Mouse (Mus musculus) hindbrain, embryonic 13.5 days (tissue): ENCODE data around the gene Sipa1l3. TPM values are rescaled to one million over a fixed set of nuclear protein-coding genes. Genes with fewer than 3 reads are reported as not detected.

Source experiments
- ATAC-seq: fragments of 200-750 bp; cut with Nextera tagmentation; 2 replicates; pipeline ENCODE4 v1.8.0; 2017; ENCODE audit warnings: moderate TSS enrichment; ENCODE audit not compliant: low FRiP score
- H3K27ac ChIP-seq: fragments of 300-500 bp; sonication (generic); 2 replicates; pipeline ENCODE4 v1.5.1; 2015; ENCODE audit warnings: inconsistent platforms, mild to moderate bottlenecking, moderate library complexity
- H3K27me3 ChIP-seq: fragments of 300-500 bp; sonication (generic); 2 replicates; pipeline ENCODE4 v1.6.1; 2015; ENCODE audit warnings: mild to moderate bottlenecking, inconsistent platforms
- H3K36me3 ChIP-seq: fragments of 300-500 bp; sonication (generic); 2 replicates; pipeline ENCODE4 v1.6.1; 2015; ENCODE audit warnings: mild to moderate bottlenecking, inconsistent platforms
- H3K4me1 ChIP-seq: fragments of 300-500 bp; sonication (generic); replicated peaks from 2 replicates; pipeline ENCODE4 v1.6.1; 2015; ENCODE audit warnings: inconsistent platforms
- H3K4me2 ChIP-seq: fragments of 300-500 bp; sonication (generic); 2 replicates; pipeline ENCODE4 v1.6.1; 2015; ENCODE audit warnings: inconsistent platforms, mild to moderate bottlenecking, moderate library complexity
- H3K4me3 ChIP-seq: fragments of 300-500 bp; sonication (generic); 2 replicates; pipeline ENCODE4 v1.5.1; 2015; ENCODE audit warnings: mild to moderate bottlenecking, inconsistent platforms
- H3K9ac ChIP-seq: fragments of 300-500 bp; sonication (generic); 2 replicates; pipeline ENCODE4 v1.6.1; 2015; ENCODE audit warnings: mild to moderate bottlenecking, inconsistent platforms
- H3K9me3 ChIP-seq: fragments of 300-500 bp; sonication (generic); 2 replicates; pipeline ENCODE4 v1.6.1; 2016; ENCODE audit warnings: inconsistent platforms
- WGBS: fragments of 180-500 bp; shearing (Covaris S2); methylation state at CpG from one replicate; pipeline ENCODE4 v1.1.7; 2015; 5-methylcytosine and 5-hydroxymethylcytosine counted together
- polyA plus RNA-seq: library from polyadenylated mRNA; unstranded; fragments of >200 nt; fragmentation: Nextera tagmentation; extraction: Ambion mirVana; gene quantifications from 2 replicates; pipeline ENCODE4 v1.2.1, GENCODE M21; 2015

The Sipa1l3 gene
- polyA plus RNA-seq, 1 experiment from 2014 or later = 13.7 TPM

DNA sequence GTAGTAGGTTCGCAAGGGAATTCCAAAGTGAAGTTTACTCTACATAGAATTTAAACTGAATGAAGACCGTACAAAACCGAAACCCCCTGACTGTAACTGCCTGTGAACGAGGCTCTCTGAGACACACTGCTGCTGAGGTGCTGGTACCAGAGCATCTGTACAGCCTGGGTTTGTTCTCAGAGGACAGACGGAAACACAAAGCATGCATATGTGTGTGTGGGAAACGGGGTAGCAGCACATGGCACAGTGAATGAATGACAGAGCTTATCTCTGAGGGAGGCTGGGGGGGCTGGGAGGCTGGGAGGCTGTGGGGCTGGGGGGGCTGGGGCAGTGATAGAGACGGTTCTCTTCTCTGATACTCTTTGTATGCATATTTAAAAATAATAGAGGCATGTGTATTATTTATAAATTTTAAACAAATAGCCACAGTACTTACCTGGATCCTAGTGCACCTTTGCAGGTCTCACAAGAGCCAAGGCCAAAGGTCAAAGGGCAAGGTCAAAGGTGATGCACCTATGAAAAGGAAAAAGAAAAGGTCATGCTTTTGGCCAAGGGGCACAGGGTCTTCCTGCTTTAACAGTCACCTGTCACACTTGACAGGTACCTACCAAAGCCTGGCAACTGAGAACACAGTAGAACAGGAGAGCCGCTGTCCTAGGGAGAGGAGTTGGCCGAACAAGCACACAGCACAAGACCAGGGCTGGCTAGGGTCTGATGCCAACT, 84.0 kb downstream of the Sipa1l3 start:
- no peak overlapping the region for H3K4me2 ChIP-seq
- ATAC-seq = no peak
- 84% methylated on average over 9 of the region's 9 CpGs for WGBS
- no peaks in the 10 kb centered on the region for H3K9me3 ChIP-seq
- no peaks in the 10 kb centered on the region for H3K36me3 ChIP-seq
- peak overlapping the region; percentile 23; the same call in 1 of the 2 replicates for H3K27ac ChIP-seq
- H3K9ac ChIP-seq = no peak overlapping the region
- no peaks in the 10 kb centered on the region for H3K27me3 ChIP-seq
- no peak overlapping the region for H3K4me3 ChIP-seq
- peaks cover 58% of the 10 kb centered on the region for H3K4me1 ChIP-seq

DNA sequence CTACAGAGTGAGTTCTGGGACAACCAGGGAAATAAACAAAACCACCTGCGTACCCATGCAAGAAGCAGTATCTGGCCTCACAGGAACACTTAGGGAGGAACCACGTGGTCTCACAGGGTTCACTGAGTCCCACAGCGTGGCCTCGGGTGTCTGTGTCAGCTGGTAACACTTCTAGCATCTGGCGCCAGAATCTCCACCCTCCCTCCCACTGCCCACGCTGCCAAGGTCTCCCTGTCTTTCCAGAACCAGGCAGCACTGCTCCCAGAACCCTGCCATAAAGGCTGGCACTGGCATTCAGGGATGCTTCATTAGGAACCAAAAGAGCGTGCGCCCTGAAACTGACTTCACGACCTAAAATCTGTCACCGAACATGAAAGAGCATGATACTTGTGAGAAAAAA, 84.7 kb downstream of the Sipa1l3 start:
- no peak overlapping the region for H3K4me2 ChIP-seq
- peak overlapping the region; percentile 27; the same call in 1 of the 2 replicates for H3K27ac ChIP-seq
- H3K27me3 ChIP-seq = no peaks in the 10 kb centered on the region
- H3K9ac ChIP-seq = no peak overlapping the region
- H3K4me3 ChIP-seq = no peak overlapping the region
- H3K4me1 ChIP-seq = peaks cover 54% of the 10 kb centered on the region
- no peaks in the 10 kb centered on the region for H3K9me3 ChIP-seq
- ATAC-seq = no peak
- WGBS = 76% methylated on average over 10 of the region's 10 CpGs
- no peaks in the 10 kb centered on the region for H3K36me3 ChIP-seq

DNA sequence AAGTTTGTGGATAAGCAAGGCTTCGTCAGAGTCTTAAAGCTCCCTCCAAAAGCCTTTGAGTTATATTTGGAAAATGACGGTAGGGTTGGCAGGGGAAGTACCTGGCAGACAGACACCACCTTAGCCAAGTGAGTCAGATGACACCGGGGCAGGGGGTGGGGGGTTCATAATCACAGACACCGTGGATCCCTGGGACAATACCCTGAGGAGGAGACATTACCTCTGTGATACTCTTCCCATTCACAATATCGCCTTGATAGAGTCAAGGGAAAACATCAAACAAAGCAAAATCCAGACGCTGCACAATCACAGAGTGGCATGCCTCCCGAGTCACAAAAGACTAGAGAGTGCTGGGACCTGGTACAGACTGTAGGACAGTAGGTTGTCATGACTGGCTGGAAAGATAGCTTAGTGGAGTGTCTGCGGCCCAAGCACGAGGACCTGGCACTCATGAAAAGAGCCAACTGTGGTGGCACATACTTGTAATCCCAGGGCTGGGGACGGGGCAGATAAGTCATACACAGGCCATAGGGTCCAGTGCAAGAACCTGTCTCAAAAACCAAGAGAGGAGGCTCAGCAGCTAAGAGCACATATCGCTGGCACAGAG, 85.4 kb downstream of the Sipa1l3 start:
- peak overlapping the region; percentile 19; the same call in 1 of the 2 replicates for H3K9ac ChIP-seq

DNA sequence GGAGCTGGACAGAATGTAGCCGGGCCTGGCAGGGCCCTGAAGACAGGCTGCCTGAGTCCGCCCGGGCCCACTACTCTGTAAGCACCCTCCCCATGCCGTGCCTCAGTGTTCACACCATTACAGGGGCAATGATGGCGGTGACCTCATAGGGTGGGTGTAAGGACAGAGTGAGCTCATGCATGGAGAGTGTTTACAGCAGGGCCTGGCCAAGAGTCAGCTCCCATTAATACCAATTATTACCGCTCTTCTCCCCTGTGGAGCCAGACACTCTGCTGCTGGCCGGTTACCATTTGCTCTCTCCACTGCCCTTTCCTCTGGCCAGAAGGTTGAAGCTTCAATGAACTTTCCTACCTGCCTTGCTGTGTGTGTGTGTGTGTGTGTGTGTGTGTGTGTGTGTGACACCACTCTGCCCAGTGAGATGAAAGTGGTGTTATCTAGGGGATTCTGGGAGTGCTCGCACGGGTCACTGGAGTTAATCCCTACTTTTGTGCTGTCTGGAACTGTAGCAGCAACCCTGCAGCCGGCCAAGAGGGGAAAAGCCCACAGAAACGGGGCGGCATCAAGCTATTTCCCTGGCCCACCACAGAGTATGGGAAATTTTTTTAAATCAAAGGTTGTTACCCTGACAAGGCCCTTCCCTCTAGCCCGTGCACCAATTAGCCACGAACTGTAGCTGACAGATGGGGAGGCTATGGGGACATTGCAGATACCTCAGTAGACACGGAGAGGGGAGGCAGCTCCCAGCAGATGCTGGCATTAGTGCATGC, 86.1 kb downstream of the Sipa1l3 start:
- H3K4me3 ChIP-seq = no peak overlapping the region
- H3K9ac ChIP-seq = peak overlapping the region; percentile 40; the same call in 1 of the 2 replicates
- H3K9me3 ChIP-seq = no peaks in the 10 kb centered on the region
- ATAC-seq = peak; percentile 41; the same call in 1 of the 2 replicates
- peaks cover 45% of the 10 kb centered on the region for H3K4me1 ChIP-seq
- no peak overlapping the region for H3K27ac ChIP-seq
- H3K27me3 ChIP-seq = no peaks in the 10 kb centered on the region
- WGBS = 27% methylated on average over 15 of the region's 15 CpGs
- no peak overlapping the region for H3K4me2 ChIP-seq
- no peaks in the 10 kb centered on the region for H3K36me3 ChIP-seq

More for the DNA sequence above, 85.4 kb downstream of the Sipa1l3 start:
- WGBS = 70% methylated on average over 11 of the region's 11 CpGs
- H3K4me2 ChIP-seq = no peak overlapping the region
- no peak overlapping the region for H3K4me3 ChIP-seq
- no peaks in the 10 kb centered on the region for H3K36me3 ChIP-seq
- H3K27me3 ChIP-seq = no peaks in the 10 kb centered on the region
- peaks cover 48% of the 10 kb centered on the region for H3K4me1 ChIP-seq
- ATAC-seq = no peak
- 0 out of 2 replicates have a peak overlapping the region, but pooled peaks have one; percentile 27 for H3K27ac ChIP-seq
- no peaks in the 10 kb centered on the region for H3K9me3 ChIP-seq

GRCm38 (mm10) chr7:29430739-29431211, 87.7 kb downstream of the Sipa1l3 start:
- H3K9ac ChIP-seq = 0 out of 2 replicates have a peak overlapping the region, but pooled peaks have one; percentile 24
- ATAC-seq = no peak
- H3K4me3 ChIP-seq = no peak overlapping the region
- no peak overlapping the region for H3K4me2 ChIP-seq
- peak overlapping the region; percentile 27; the same call in 1 of the 2 replicates for H3K27ac ChIP-seq
- H3K4me1 ChIP-seq = peaks cover 43% of the 10 kb centered on the region
- 3% methylated on average over 6 of the region's 6 CpGs for WGBS
- no peaks in the 10 kb centered on the region for H3K36me3 ChIP-seq
- no peaks in the 10 kb centered on the region for H3K27me3 ChIP-seq
- no peaks in the 10 kb centered on the region for H3K9me3 ChIP-seq

GRCm38 (mm10) chr7:29426056-29426455, 92.4 kb downstream of the Sipa1l3 start:
- WGBS = 87% methylated on average over 8 of the region's 8 CpGs
- Histone ChIP-seq H3K4me1 (peaks cover 29% of the 10 kb centered on the region), H3K9ac (no peak overlapping the region), H3K4me2 (no peak overlapping the region), H3K9me3 (no peaks in the 10 kb centered on the region), H3K4me3 (no peak overlapping the region), H3K27me3 (no peaks in the 10 kb centered on the region), H3K27ac (no peak overlapping the region), H3K36me3 (no peaks in the 10 kb centered on the region)
- no peak for ATAC-seq

GRCm38 (mm10) chr7:29425413-29425827, 93.0 kb downstream of the Sipa1l3 start:
- Histone ChIP-seq H3K4me1 (peaks cover 25% of the 10 kb centered on the region), H3K27ac (no peak overlapping the region)
- WGBS = 70% methylated on average over 7 of the region's 7 CpGs

DNA sequence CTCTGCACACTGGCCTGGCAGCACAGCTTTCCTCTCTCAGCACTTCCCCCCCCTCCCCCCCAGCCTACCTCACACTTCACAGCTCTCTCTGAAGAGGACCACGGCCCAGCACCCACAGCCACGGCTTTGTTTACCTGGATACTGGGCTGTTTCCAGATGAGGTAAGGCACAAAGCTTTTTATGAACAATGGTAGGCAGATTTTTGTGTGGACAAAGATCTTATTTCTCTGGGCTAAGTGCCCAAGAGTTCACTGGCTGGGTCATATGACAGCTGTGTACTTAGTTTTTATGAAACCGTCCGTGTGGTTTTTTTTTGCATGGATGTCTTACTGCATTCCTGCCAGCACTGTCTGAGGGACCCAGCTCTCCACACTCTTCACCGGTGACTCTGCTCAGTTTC, 93.8 kb downstream of the Sipa1l3 start:
- no peaks in the 10 kb centered on the region for H3K36me3 ChIP-seq
- H3K4me2 ChIP-seq = no peak overlapping the region
- H3K9me3 ChIP-seq = no peaks in the 10 kb centered on the region
- H3K9ac ChIP-seq = no peak overlapping the region
- no peak overlapping the region for H3K4me3 ChIP-seq
- peaks cover 20% of the 10 kb centered on the region for H3K4me1 ChIP-seq
- ATAC-seq = no peak
- H3K27me3 ChIP-seq = no peaks in the 10 kb centered on the region
- 69% methylated on average over 5 of the region's 5 CpGs for WGBS
- no peak overlapping the region for H3K27ac ChIP-seq

More at GRCm38 (mm10) chr7:29425413-29425827, 93.0 kb downstream of the Sipa1l3 start:
- Histone ChIP-seq H3K9ac (no peak overlapping the region), H3K9me3 (no peaks in the 10 kb centered on the region), H3K36me3 (no peaks in the 10 kb centered on the region), H3K4me2 (no peak overlapping the region), H3K27me3 (no peaks in the 10 kb centered on the region), H3K4me3 (no peak overlapping the region)
- ATAC-seq = no peak

- no peak overlapping the region for H3K9ac ChIP-seq
- no peak overlapping the region for H3K4me2 ChIP-seq
- H3K36me3 ChIP-seq = no peaks in the 10 kb centered on the region
- peak overlapping the region; percentile 75 for H3K27ac ChIP-seq
- no peaks in the 10 kb centered on the region for H3K27me3 ChIP-seq
- H3K9me3 ChIP-seq = no peaks in the 10 kb centered on the region
- peaks cover 27% of the 10 kb centered on the region for H3K4me1 ChIP-seq
- no peak overlapping the region for H3K4me3 ChIP-seq
- WGBS = 33% methylated on average over 3 of the region's 3 CpGs
- ATAC-seq = no peak
These were observed 96.6 kb downstream of the Sipa1l3 start for GRCm38 (mm10) chr7:29421909-29422244.

DNA sequence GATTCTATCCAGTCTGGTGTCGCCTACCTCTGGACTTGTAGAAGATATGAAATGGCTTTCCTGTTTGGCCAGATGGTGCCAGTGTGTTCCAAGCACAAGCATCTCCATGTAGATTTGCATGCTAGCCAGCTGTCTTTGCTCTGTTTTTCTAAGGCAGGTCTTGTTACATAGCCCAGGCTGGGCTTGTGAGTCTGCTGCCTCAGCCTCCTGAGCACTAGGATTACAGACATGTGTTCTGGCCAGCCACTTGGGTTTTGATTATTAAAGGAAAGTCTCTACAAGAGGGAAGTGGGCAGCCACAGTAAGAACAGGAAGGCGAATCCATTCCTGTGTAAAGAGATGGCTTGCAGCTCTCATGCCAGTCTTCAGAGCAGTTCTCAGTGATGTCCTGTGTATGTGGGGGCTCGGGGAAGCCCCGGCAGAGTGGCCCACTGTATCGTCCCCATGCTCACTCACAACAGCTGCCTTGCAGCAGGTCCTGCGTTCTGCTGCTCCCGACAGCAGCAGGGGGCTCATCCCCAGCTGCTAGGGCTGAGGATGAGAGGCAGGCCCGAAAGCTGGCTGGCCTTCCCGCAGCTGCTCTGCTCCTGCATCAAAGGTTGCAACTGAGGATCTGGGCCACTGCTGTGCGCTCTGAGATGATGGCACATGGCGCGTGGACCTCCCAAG, 97.1 kb downstream of the Sipa1l3 start:
- Histone ChIP-seq H3K36me3 (no peaks in the 10 kb centered on the region), H3K27me3 (no peaks in the 10 kb centered on the region), H3K9ac (no peak overlapping the region), H3K9me3 (no peaks in the 10 kb centered on the region), H3K27ac (peak overlapping the region; percentile 75), H3K4me1 (peaks cover 28% of the 10 kb centered on the region), H3K4me3 (no peak overlapping the region), H3K4me2 (no peak overlapping the region)
- WGBS = 19% methylated on average over 12 of the region's 12 CpGs
- ATAC-seq = no peak

- no peak overlapping the region for H3K4me3 ChIP-seq
- no peak overlapping the region for H3K9ac ChIP-seq
- no peak overlapping the region for H3K4me2 ChIP-seq
- WGBS = 47% methylated on average over 4 of the region's 4 CpGs
- no peaks in the 10 kb centered on the region for H3K9me3 ChIP-seq
- H3K36me3 ChIP-seq = no peaks in the 10 kb centered on the region
- H3K4me1 ChIP-seq = peaks cover 26% of the 10 kb centered on the region
- ATAC-seq = no peak
- H3K27ac ChIP-seq = no peak overlapping the region
- H3K27me3 ChIP-seq = no peaks in the 10 kb centered on the region
These were observed 98.6 kb downstream of the Sipa1l3 start for GRCm38 (mm10) chr7:29419836-29420235.

GRCm38 (mm10) chr7:29418231-29418630, 100.2 kb downstream of the Sipa1l3 start:
- no peak overlapping the region for H3K4me3 ChIP-seq
- no peaks in the 10 kb centered on the region for H3K9me3 ChIP-seq
- 70% methylated on average over 6 of the region's 6 CpGs for WGBS
- peaks cover 24% of the 10 kb centered on the region for H3K4me1 ChIP-seq
- no peak for ATAC-seq
- no peaks in the 10 kb centered on the region for H3K27me3 ChIP-seq
- no peaks in the 10 kb centered on the region for H3K36me3 ChIP-seq
- no peak overlapping the region for H3K9ac ChIP-seq
- H3K4me2 ChIP-seq = no peak overlapping the region
- H3K27ac ChIP-seq = no peak overlapping the region
